Mouse (Mus musculus) MEL (cell line): ENCODE measurements at regions not wholly inside any gene's neighbourhood (a gene's known extent, or its start where the extent isn't known, plus 50 kb on each side); places are given as distances from the start of the nearest gene placed in this dataset.
"Not testable (repeated sequence)": the region's sequence is repeated elsewhere in the genome, so short reads cannot be mapped to it uniquely, and the experiment has no call there.

Experiments
- DNase-seq: peaks from one replicate; pipeline ENCODE4 v3.0.0; 2011; ENCODE audit warnings: low read depth, low spot score
- H3K27ac ChIP-seq: 2 replicates; pipeline ENCODE4 v1.5.1; 2012; ENCODE audit warnings: low read depth, mild to moderate bottlenecking, control low read depth, low read length, moderate library complexity; ENCODE audit not compliant: control insufficient read depth
- H3K27me3 ChIP-seq, 2 experiments: fragments of 150-350 bp in 1 of 2; sonication (generic) in 1 of 2; 2 replicates each; pipeline ENCODE4 v1.6.1; 2012; ENCODE audit warnings: low read length in 2 of 2, mild to moderate bottlenecking in 2 of 2, improper control_type of control experiment in 1 of 2, moderate library complexity in 1 of 2; ENCODE audit not compliant: insufficient read depth in 2 of 2, control insufficient read depth in 1 of 2
- H3K36me3 ChIP-seq, 2 experiments: 2 replicates each; pipeline ENCODE4 v1.6.1; 2012 to 2014; ENCODE audit warnings: low read length in 2 of 2, improper control_type of control experiment in 1 of 2, inconsistent platforms in 1 of 2, mild to moderate bottlenecking in 1 of 2; ENCODE audit not compliant: insufficient read depth in 2 of 2, control insufficient read depth in 1 of 2
- H3K4me1 ChIP-seq, 2 experiments: fragments of 150-350 bp in 1 of 2; sonication (generic) in 1 of 2; 2 replicates each; pipeline ENCODE4 v1.6.1; 2012; ENCODE audit warnings: low read length in 2 of 2, improper control_type of control experiment in 1 of 2, mild to moderate bottlenecking in 1 of 2; ENCODE audit not compliant: insufficient read depth in 2 of 2, control insufficient read depth in 1 of 2
- H3K4me3 ChIP-seq, 2 experiments: fragments of 150-350 bp in 1 of 2; sonication (generic) in 1 of 2; 2 replicates each; pipeline ENCODE4 v1.5.1; 2012; ENCODE audit warnings: low read depth in 2 of 2, low read length in 2 of 2, mild to moderate bottlenecking in 2 of 2, moderate library complexity in 2 of 2, control low read depth in 1 of 2, improper control_type of control experiment in 1 of 2; ENCODE audit not compliant: control insufficient read depth in 1 of 2, insufficient read depth in 1 of 2
- H3K79me2 ChIP-seq: 2 replicates; pipeline ENCODE4 v1.6.1; 2012; ENCODE audit warnings: mild to moderate bottlenecking, low read length, moderate library complexity; ENCODE audit not compliant: control insufficient read depth, poor library complexity, insufficient read depth
- H3K9ac ChIP-seq: 2 replicates; pipeline ENCODE4 v1.6.1; 2012; ENCODE audit warnings: low read depth, mild to moderate bottlenecking, control low read depth, low read length, moderate library complexity; ENCODE audit not compliant: control insufficient read depth, poor library complexity, severe bottlenecking
- H3K9me3 ChIP-seq: fragments of 150-350 bp; sonication (generic); replicated peaks from 2 replicates; pipeline ENCODE4 v1.6.1; 2012; ENCODE audit warnings: mild to moderate bottlenecking, low read length, improper control_type of control experiment, moderate library complexity; ENCODE audit not compliant: insufficient read depth
- BHLHE40 ChIP-seq: IDR thresholded peaks from 2 replicates; pipeline ENCODE4 v1.6.1; 2012; ENCODE audit warnings: low read depth, mild to moderate bottlenecking, inconsistent platforms, low read length, improper control_type of control experiment, borderline replicate concordance
- CHD2 ChIP-seq: IDR thresholded peaks from 2 replicates; pipeline ENCODE4 v1.6.1; 2011; ENCODE audit warnings: low read length, improper control_type of control experiment
- E2F4 ChIP-seq: IDR thresholded peaks from 2 replicates; pipeline ENCODE4 v1.6.1; 2011; ENCODE audit warnings: low read depth, low read length, improper control_type of control experiment, borderline replicate concordance
- EP300 ChIP-seq, 2 experiments: IDR thresholded peaks; 2 replicates each; pipeline ENCODE4 v1.6.1; 2011; ENCODE audit warnings: improper control_type of control experiment in 2 of 2, low read length in 2 of 2, low read depth in 1 of 2, mild to moderate bottlenecking in 1 of 2
- ETS1 ChIP-seq: IDR thresholded peaks from 2 replicates; pipeline ENCODE4 v1.6.1; 2012; ENCODE audit warnings: low read depth, mild to moderate bottlenecking, inconsistent platforms, low read length, improper control_type of control experiment, moderate library complexity
- HCFC1 ChIP-seq: IDR thresholded peaks from 2 replicates; pipeline ENCODE4 v1.6.1; 2012; ENCODE audit warnings: low read depth, mild to moderate bottlenecking, inconsistent platforms, low read length, improper control_type of control experiment, moderate library complexity
- MAX ChIP-seq: IDR thresholded peaks from 2 replicates; pipeline ENCODE4 v1.6.1; 2011; ENCODE audit warnings: low read length, improper control_type of control experiment
- NRF1 ChIP-seq: IDR thresholded peaks from 2 replicates; pipeline ENCODE4 v1.6.1; 2014; ENCODE audit warnings: low read depth, mild to moderate bottlenecking, inconsistent platforms, low read length, improper control_type of control experiment, moderate library complexity; ENCODE audit not compliant: poor library complexity, insufficient read depth, severe bottlenecking
- POLR2A ChIP-seq, 2 experiments: IDR thresholded peaks; 2 replicates each; pipeline ENCODE4 v1.6.1; 2011 to 2012; ENCODE audit warnings: low read length in 2 of 2, mild to moderate bottlenecking in 2 of 2, control low read depth in 1 of 2, improper control_type of control experiment in 1 of 2, low read depth in 1 of 2, moderate library complexity in 1 of 2; ENCODE audit not compliant: control insufficient read depth in 1 of 2, insufficient read depth in 1 of 2, poor library complexity in 1 of 2
- RAD21 ChIP-seq: IDR thresholded peaks from 2 replicates; pipeline ENCODE4 v1.6.1; 2011; ENCODE audit warnings: mild to moderate bottlenecking, low read depth, low read length, improper control_type of control experiment
- SIN3A ChIP-seq: IDR thresholded peaks from 2 replicates; pipeline ENCODE4 v1.6.1; 2012; ENCODE audit warnings: low read length, improper control_type of control experiment, inconsistent platforms
- TAL1 ChIP-seq: IDR thresholded peaks from 2 replicates; pipeline ENCODE4 v1.6.1; 2012; ENCODE audit warnings: mild to moderate bottlenecking, inconsistent platforms, low read length, moderate library complexity, mixed read lengths
- TBP ChIP-seq: IDR thresholded peaks from 2 replicates; pipeline ENCODE4 v1.8.0; 2011; ENCODE audit warnings: low read depth, low read length, improper control_type of control experiment
- USF1 ChIP-seq: IDR thresholded peaks from 2 replicates; pipeline ENCODE4 v1.6.1; 2014; ENCODE audit warnings: low read depth, mild to moderate bottlenecking, inconsistent platforms, low read length, improper control_type of control experiment, moderate library complexity
- ZC3H11A ChIP-seq: IDR thresholded peaks from 2 replicates; pipeline ENCODE4 v1.6.1; 2012; ENCODE audit warnings: low read depth, mild to moderate bottlenecking, inconsistent platforms, low read length, improper control_type of control experiment
- ZKSCAN1 ChIP-seq: IDR thresholded peaks from 2 replicates; pipeline ENCODE4 v1.6.1; 2012; ENCODE audit warnings: low read depth, mild to moderate bottlenecking, inconsistent platforms, low read length, improper control_type of control experiment, moderate library complexity

- TF ChIP-seq MAX = no peak
Measured at GRCm38 (mm10) chr1:140765906-140766305, 519.9 kb downstream of the Kcnt2 start (continued).

GRCm38 (mm10) chr1:140773769-140774168 is 527.8 kb downstream of the Kcnt2 start:
- not testable (repeated sequence) for H3K4me3 ChIP-seq, H3K9me3 ChIP-seq, H3K4me1 ChIP-seq, H3K9ac ChIP-seq, H3K27me3 ChIP-seq, H3K36me3 ChIP-seq, DNase-seq, H3K27ac ChIP-seq, H3K79me2 ChIP-seq

GRCm38 (mm10) chr1:140810170-140810569 is 564.2 kb downstream of the Kcnt2 start:
- no peaks in the 10 kb centered on the region for H3K79me2 ChIP-seq
- no peaks in the 10 kb centered on the region for H3K36me3 ChIP-seq
- no peaks in the 10 kb centered on the region for H3K9me3 ChIP-seq
- TF ChIP-seq RAD21 (no peak), TAL1 (no peak), POLR2A (IDR thresholded peaks at IDR 0.05; ENCODE audit: control insufficient read depth in 1 of 2, insufficient read depth in 1 of 2, low read depth in 1 of 2, low read length in 2 of 2, poor library complexity in 1 of 2) (no peak), TBP (no peak), ETS1 (no peak), HCFC1 (no peak), CHD2 (no peak), E2F4 (no peak), SIN3A (no peak), EP300 (IDR thresholded peaks at IDR 0.05; ENCODE audit: low read depth in 1 of 2, low read length in 2 of 2) (no peak), USF1 (no peak), ZC3H11A (no peak), NRF1 (no peak), ZKSCAN1 (no peak), BHLHE40 (no peak)
- TF ChIP-seq, all 39 proteins: peak for 0
- Histone ChIP-seq H3K9ac (no peak overlapping the region), H3K4me1 (no peaks in the 10 kb centered on the region), H3K4me3 (no peak overlapping the region), H3K27ac (no peak overlapping the region), H3K27me3 (no peaks in the 10 kb centered on the region)
- DNase-seq = no peak
